Mouse (Mus musculus): ENCODE data around the gene Tet2.

The Tet2 gene

GRCm38 (mm10) chr3:133516137-133516536 is 28.8 kb downstream of the Tet2 start:
- no peak for DNase-seq

GRCm38 (mm10) chr3:133515204-133515969 is 29.6 kb downstream of the Tet2 start:
- DNase-seq, result no peak

- no peak for DNase-seq
These were observed 30.6 kb downstream of the Tet2 start for GRCm38 (mm10) chr3:133514290-133514689.

- no peak for DNase-seq
These were observed 31.5 kb downstream of the Tet2 start for GRCm38 (mm10) chr3:133513475-133513874.

GRCm38 (mm10) chr3:133510368-133510767 is 34.6 kb downstream of the Tet2 start:
- DNase-seq, result no peak

- no peak for DNase-seq
These were observed 35.1 kb downstream of the Tet2 start for GRCm38 (mm10) chr3:133509796-133510195.

- DNase-seq, result no peak
These were observed 36.1 kb downstream of the Tet2 start for GRCm38 (mm10) chr3:133508881-133509280.

GRCm38 (mm10) chr3:133506289-133506954 is 38.5 kb downstream of the Tet2 start:
- no peak for DNase-seq

GRCm38 (mm10) chr3:133496953-133497352 is 48.0 kb downstream of the Tet2 start:
- DNase-seq, result no peak

- DNase-seq, result no peak
These were observed 53.6 kb downstream of the Tet2 start for GRCm38 (mm10) chr3:133491370-133491769.

- DNase-seq, result no peak
These were observed 56.8 kb downstream of the Tet2 start for GRCm38 (mm10) chr3:133488022-133488725.

- no peak for DNase-seq
These were observed 62.1 kb downstream of the Tet2 start for GRCm38 (mm10) chr3:133482887-133483286.

- no peak for DNase-seq
These were observed 66.0 kb downstream of the Tet2 start for GRCm38 (mm10) chr3:133478987-133479386.

- DNase-seq, result no peak
These were observed 71.2 kb downstream of the Tet2 start for GRCm38 (mm10) chr3:133473781-133474180.

GRCm38 (mm10) chr3:133471101-133471500 is 73.8 kb downstream of the Tet2 start:
- DNase-seq, result no peak

- DNase-seq, result no peak
These were observed 76.1 kb downstream of the Tet2 start for GRCm38 (mm10) chr3:133468883-133469282.

- DNase-seq, result no peak
These were observed 81.7 kb downstream of the Tet2 start for GRCm38 (mm10) chr3:133463233-133463632.

- DNase-seq, result no peak
These were observed 82.5 kb downstream of the Tet2 start for GRCm38 (mm10) chr3:133462485-133462884.

- no peak for DNase-seq
These were observed 82.9 kb downstream of the Tet2 start for GRCm38 (mm10) chr3:133462059-133462458.

GRCm38 (mm10) chr3:133459174-133459573 is 85.8 kb downstream of the Tet2 start:
- no peak for DNase-seq

GRCm38 (mm10) chr3:133453896-133454295 is 91.0 kb downstream of the Tet2 start:
- DNase-seq, result no peak

- DNase-seq, result no peak
These were observed 108.0 kb downstream of the Tet2 start for GRCm38 (mm10) chr3:133436919-133437320.

- no peak for DNase-seq
These were observed 108.6 kb downstream of the Tet2 start for GRCm38 (mm10) chr3:133436279-133436860.

Measured in thymus, postnatal 4 days (tissue).